Mouse (Mus musculus) neural tube, embryonic 10.5 days (tissue): ENCODE measurements at regions not wholly inside any gene's neighbourhood (a gene's known extent, or its start where the extent isn't known, plus 50 kb on each side); places are given as distances from the start of the nearest gene placed in this dataset.
A peak's percentile ranks its signal among the peaks of the same experiment; 100 is the strongest.

ENCODE experiments used
- DNase-seq: peaks from one replicate; pipeline ENCODE4 v3.0.0-alpha.2; 2017; ENCODE audit warnings: low spot score; ENCODE audit errors: extremely low spot score

DNA sequence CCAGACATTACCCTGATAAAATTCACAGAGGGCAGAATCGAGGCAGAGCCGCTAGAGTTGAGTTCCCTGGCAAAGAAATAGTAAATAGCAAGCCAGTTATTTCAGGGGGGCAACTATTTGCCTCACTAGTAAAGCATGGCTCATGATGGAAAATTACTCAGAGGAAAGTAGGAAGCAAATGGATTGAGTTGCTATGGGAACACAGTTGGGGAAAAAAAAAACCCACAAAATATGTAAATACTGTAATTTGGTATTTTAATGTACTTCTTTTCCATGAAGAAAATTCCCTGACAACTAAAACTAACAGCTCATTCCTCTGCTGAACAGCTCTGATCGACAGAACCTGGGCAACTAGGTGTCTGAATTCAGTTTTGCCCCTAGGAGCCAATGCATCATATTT lies 296.2 kb upstream of the Slc30a5 start:
- no peak for DNase-seq

DNA sequence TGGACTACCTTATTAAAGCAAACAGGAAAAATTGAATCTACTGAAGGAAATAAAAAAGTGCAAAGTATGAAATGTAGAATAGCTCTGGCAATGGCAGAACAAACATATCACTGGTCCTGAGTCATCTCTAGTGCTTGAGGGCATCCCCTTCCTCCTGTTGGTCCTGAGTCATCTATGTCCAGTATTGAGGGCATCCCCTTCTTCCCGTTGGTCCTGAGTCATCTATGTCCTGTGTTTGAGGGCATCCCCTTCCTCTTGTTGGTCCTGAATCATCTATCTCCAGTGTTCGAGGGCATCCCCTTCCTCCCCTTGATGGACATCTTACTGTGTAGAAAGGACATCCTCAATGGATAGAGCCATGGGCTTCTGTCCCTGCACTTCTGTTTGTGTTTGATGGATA lies 294.6 kb upstream of the Slc30a5 start:
- no peak for DNase-seq

DNA sequence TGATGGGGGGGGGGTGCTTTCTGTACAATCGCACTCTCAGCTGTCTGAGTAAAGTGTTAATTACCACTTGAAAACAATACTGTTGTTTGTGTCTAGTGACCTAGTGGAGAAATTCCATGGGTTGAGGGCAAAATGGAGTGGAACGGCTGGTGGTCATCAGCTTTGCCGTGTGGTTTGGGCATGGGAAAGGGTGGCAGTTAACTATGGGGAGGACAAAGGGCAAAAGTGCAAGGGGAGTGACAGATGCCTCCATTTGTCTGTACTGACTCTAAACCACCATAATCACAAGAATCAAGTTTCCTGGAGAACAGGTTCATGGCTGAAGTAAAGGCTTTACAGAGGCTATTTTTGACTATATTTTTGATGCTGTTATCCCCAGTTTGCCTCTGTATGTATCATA lies 294.0 kb upstream of the Slc30a5 start:
- DNase-seq = no peak

- no peak for DNase-seq
Measured at GRCm38 (mm10) chr13:101117311-101117710, 284.1 kb upstream of the Slc30a5 start.

DNA sequence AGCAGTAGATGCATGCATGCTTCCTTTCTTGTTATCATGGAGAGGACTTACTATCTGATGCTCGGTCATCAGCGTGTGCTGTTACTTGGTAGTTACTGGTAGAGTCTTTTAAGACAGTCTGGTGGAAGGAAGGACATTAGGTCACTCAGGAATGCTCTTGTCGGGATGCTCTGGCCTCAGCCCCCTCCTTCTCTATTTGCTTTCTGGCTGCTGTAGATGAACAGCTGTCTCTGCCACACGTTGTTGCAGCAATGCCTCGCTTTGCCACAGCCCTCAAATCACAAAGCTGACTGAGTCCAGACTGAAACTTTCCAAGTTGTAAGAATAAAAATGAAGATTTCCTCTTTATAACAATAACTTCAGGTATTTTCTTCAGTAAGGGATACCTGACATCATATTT lies 282.1 kb upstream of the Slc30a5 start:
- DNase-seq = no peak

DNA sequence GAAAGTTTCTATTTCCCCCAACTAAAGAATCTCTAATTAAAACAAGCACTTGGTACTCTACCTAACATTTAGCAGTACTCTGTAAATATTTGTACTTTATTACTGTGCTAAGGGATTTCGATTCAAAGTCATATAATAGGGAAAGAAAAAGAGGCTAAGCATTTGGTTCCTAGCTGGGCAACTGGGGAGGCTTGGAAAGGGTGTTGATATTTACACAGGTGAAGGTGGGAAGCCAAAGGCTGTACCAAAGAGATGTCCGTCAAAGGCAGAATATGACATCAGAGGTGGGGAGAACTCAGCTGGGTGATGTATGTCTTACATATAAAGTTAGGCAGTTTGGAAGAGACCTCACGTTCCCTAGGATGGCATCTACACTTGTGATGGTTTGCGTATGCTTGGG lies 278.9 kb upstream of the Slc30a5 start:
- no peak for DNase-seq

GRCm38 (mm10) chr13:101111773-101112172 lies 278.5 kb upstream of the Slc30a5 start:
- no peak for DNase-seq

DNA sequence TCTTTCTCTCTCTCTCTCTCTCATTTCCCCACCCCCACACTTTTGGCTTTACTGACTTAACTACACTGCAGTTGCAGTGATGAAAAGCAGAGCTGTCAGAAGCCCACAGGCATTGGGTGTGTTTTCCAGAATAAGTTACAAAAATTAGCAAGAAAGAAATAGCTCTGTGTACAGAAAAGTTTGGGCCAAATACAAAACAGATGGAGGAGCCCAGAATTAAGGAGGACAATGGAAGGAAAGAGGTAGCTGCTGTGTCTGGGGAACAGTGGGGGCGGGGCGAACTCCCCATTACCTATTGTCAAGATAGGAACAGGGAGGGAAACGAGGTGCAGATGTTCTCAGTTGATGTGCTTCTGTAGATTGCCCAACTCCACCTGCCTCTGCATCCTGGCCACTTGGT lies 267.4 kb upstream of the Slc30a5 start:
- no peak for DNase-seq

GRCm38 (mm10) chr13:101096856-101097255 lies 263.6 kb upstream of the Slc30a5 start:
- no peak for DNase-seq

- no peak for DNase-seq
Measured at GRCm38 (mm10) chr13:101096221-101096620, 263.0 kb upstream of the Slc30a5 start.

DNA sequence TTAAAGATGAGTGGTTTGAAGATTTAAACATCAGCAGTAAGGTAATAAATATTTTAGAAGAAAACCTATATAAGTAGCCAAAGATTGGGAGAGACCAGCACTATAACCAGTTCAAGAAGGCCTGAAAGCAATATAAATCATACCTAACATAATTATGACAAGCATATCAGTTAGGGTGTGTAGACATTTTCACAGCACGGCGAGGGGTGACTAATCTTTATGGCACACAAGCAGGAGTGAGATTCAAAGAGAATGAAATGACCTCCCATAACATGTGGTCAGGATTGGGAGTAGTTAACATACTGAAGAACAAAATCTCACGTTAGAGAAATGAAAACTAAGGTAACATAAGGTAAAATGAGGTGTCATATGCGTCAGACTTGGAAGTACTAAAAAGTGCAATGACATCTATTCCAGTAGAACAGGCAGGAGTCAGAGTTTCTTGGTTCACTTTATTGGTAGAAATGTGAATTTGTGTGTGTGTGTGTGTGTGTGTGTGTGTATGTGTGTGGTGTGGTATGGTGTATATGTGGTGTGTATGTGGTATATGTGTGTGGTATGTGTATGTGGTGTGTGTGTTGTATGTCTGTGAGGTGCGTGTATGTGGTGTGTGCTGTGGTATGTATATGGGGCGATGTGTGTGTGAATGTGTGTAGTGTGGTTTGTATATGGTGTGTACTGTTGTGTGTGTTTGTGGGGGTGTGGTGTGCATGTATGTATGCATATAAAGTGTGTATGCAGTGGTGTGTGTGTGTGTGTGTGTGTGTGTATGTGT lies 262.0 kb upstream of the Slc30a5 start:
- no peak for DNase-seq

- no peak for DNase-seq
Measured at GRCm38 (mm10) chr13:101092743-101093131, 259.5 kb upstream of the Slc30a5 start.

GRCm38 (mm10) chr13:101092033-101092742 lies 259.0 kb upstream of the Slc30a5 start:
- DNase-seq = no peak

DNA sequence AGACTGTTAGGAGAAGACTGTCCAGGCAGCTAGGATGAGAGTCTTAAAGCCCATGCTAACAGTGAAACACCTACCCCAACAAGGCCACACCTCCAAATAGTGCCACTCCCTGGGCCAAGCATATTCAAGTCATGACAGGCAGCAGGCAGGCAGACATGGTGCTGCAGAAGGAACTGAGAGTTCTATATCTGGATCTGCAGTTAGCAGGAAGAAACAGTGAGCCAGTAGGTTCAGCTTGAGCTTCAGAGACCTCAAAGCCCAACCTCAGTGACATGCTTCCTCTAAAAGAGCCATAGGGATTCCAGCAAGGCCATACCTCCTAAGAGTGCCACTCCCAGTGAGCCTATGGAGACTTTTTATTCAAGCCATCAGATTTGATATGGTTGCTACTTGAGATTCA lies 252.0 kb upstream of the Slc30a5 start:
- DNase-seq = no peak

DNA sequence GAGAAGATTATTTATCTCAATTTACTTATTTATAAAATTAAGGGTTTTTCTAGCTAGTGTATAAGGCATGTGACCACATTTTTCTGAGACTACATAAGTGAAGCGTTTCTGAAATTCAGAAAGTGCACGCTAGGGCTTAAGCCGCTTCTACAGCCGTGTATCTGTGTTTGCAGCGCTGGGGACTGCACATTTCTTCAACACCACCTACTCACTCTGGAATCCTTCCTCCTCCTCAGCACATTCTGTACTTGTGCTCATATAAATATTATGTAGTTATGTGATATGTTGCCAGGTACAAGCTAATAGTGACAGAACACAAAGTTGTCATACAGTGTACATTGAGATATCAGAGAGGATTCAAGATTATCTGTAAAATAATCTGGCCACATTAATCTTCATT lies 251.0 kb upstream of the Slc30a5 start:
- no peak for DNase-seq

DNA sequence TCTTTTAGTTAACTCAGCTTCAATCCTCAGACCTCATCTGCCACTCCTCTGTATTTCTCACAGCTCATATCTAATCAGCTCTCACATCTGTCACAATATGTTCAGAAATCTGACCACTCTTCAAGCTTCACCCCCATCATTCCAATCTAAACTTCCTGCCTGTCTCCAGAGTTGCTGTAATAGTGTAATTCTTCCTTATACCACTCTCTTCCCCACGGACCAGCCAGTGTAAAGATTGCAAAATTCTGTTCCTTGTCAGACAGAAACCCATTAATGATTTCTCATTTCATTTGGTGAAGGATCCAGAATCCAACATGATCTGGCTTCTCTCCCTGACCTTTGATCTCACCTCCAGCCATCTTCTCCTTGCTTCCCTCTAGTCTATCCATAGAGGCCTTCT lies 250.2 kb upstream of the Slc30a5 start:
- no peak for DNase-seq

DNA sequence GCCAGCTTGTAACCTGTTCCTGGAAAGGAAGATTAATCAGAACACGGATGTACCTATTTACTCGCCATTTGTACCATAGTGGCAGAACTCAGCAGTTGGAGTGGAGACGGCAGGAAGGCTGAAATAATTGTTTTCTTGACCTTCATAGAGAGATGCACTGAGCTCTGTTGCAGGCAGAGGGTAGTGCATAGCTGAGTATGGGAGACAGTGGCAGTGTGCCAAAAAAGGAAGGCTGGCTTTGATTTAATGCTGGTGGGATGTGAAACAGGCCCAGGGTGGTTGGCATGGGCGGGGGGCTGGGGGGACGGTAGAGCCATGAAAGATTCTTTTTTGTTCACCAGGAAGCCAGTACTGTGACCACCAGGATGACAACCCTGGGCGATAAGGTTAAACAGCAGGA lies 235.3 kb upstream of the Slc30a5 start:
- no peak for DNase-seq

DNA sequence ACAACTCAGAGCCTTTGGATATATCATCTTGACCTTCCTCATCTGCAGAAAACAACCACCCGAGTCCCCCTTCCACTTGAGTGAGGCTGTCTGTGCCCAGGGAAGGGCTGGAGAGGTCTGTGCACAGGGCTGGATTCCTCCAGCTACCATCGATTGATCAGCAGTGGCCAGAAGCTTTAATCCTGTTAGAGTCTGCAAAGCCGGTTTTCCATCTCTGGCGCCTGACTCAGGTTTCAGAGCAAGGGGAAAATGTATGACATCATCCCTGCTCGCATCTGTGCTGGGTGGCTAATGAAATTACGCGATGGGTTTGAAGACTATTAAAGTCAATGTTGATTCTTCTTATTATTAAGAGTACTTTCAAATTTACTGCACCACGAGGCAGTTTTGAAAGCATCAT lies 229.4 kb upstream of the Slc30a5 start:
- DNase-seq = no peak

DNA sequence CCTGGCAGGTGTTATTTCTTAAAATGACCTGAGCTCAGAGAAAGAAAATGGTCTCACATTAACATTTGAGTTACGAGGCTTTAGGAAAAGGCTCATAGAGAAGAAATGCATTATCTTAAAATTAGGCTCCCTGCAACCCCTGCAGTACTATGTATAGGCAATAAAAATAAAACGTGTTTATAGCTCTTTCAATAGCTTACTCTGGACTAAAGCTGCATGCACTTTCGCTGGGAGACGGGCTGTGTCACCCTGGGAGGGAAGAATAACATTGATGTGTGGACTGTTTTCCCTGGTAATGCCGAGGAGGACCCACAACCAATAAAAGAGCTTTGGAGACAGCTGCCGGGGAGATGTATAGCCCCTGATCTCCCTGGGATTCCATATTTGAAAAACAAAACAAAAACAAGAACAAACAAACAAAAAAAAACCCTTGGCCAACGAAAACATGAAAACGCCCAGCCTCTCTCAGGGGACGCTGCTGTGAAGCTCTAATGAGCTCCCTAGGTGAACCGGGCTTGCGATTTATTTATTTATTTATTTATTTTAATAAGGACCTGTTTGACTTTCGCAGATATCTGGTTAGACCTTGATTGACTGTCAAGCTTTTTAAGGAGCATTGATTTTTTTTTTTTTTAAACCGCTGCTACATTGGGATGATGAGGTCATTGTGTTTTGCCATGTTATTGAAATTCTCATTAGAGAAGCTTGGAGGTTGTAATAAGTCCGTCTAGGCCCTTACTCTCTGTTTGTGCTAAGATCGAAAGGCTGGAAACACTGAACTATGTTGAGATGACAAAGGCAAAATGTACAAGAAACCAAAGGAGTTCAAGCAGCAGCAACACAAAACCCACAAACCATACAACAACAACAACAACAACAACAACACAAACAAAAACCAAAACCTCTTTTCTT lies 228.3 kb upstream of the Slc30a5 start:
- DNase-seq = no peak

DNA sequence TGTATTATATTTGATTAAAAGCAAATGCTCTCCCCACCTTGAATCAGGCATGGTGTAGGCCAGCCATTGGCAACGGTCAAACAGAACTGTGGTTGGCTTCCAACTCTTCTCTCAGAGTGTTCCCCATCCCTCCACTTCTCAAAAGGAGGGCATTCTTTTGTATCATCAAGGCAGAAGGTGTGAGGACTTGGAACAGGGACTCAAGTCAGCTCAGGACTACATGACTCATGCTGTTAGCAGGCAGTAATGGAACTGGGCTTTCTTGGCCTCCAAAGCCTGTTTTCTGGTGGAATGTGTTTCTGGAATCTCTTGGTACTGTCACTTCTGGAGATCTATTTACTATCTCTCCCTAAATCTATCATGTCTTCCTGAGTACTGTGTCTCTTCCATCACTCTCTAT lies 216.3 kb upstream of the Slc30a5 start:
- no peak for DNase-seq

- peak; percentile 30 for DNase-seq
Measured at GRCm38 (mm10) chr13:101032594-101032993, 199.4 kb upstream of the Slc30a5 start.

DNA sequence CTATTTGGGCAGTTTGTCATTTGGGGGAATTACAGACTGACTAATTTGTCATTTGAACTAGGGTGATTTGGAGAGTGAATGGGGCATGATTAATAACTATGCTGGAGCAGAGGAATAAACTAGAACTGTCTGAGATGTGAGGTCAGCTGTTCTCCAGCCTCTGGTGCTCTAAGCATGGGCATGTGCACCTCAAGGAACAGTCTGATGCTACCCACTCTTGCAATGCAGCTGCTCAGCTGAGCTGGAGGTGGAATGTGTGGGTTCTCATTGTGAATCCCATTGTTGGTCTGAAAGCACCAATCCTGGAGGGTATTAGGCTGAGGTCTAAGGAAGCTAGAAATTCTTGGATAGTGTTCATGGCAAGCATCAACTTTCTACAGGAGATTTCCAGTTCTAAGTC lies 192.8 kb upstream of the Slc30a5 start:
- DNase-seq = no peak
